Mouse (Mus musculus): ENCODE data around the gene Ptchd4. TPM values are rescaled to one million over a fixed set of nuclear protein-coding genes. Genes with fewer than 3 reads are reported as not detected.

The Ptchd4 gene
- total RNA-seq (2022) = under 1 TPM in 2 of 4 experiments, not detected in 2; 0.08 to 0.18 TPM

DNA sequence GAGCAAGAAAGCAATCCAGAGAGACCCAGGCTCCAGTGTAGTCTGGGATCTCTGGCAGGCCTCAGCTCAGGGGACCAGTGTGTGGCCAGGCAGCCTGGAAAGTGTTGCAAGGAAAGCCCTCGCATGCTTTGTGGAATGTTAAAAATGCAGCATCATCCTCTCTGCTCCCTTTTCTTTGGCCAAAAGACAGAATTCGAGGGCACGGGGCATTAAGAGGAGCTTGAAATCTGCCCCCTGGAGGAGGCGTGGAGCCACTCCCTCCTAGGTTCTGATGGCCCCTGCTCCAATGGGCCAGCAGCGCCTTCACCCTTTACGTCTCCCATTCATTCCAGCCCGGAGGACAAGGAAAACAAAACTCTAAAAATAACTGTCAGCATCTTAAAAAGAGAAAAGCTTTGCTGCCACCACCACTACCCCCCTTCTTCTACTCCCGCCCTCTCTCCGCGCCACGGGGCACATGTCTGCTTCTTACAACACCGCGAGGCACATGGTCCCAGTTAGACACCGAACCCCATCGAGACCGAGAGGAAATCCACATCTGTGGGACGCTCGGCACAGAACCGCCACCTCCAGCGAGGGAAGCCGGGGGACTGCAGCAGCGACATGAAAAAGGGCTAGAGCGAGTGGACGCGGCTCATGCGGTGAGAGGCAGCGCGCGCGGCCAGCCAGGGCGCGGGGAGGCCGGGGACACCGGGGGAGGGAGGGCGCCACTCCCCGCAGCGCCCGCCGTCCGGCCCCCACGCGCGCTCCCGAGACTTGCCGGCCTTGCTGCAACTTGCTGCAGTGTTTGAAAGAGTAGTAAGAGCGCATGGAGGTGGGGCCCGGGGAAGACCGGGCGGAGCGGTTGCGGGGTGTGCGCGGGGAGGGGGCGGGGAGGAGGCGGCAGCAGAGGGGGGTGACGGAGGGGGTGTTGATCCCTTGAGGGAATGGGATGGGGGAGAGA is at the start of gene Ptchd4:
Gene Ptchd4, plus strand, starts transcription at position 279 of the 943 bp plus-strand sequence.
- DNase-seq (ENCODE audit: low spot score in 2 of 2) = no peak

DNA sequence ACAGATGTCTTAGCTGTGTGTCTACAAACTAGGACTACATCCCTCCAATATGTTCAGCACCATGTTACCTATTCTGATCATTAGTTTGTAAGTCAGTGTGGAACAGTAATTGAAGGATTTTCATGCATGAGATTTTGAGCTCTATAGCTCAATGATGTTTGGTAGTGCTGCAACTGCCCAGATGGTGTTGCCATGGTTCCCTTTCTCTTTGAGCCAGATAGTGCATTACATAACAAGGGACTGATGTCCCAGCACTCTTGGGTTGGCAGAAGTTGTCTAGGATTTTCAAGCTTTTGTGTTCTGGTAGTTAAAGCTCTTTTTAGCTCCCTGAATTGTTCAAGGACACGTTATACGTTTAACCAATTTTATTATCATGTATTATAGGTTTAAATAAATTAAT is 38.9 kb upstream of the Ptchd4 start:
- DNase-seq (ENCODE audit: low spot score in 2 of 2) = no peak

DNA sequence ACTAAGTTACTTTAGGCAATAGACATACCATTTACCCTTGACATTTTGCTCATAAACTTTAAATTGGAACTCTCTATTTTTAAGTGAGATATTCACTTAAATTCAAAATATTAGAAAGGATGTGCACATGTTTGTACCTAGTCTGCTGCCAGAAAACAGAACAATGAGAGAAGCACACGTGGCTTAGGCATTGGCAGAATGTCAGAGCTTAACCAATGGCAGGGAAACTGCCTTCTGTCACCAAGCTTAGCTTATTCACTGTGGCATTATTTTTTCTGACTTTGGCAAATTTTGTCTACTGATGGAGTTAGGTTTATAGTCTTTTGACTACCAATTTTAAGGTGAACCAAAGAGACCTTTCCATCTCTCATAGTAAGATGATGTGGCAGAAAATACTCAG is 31.4 kb upstream of the Ptchd4 start:
- DNase-seq (ENCODE audit: low spot score in 2 of 2) = no peak

DNA sequence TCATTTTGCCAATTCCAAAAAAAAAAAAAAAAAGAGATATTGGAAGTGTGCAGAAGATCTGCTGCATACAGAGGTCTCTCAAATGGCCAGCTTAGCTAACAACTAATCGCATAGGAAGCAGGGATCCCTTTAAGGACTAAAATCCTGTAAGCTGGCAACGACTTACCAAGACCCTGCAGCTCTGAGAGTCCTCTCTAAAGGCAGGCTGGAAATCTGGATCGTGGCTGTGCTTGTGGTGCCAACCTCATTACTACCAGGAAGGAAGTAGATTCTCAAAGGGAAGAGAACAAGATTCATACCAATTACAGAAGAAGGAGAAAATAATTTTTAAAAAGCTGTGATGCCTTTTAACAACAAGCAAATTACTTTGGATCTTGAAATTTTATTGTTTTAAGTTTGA is 29.5 kb upstream of the Ptchd4 start:
- no peak for DNase-seq (ENCODE audit: low spot score in 2 of 2)

DNA sequence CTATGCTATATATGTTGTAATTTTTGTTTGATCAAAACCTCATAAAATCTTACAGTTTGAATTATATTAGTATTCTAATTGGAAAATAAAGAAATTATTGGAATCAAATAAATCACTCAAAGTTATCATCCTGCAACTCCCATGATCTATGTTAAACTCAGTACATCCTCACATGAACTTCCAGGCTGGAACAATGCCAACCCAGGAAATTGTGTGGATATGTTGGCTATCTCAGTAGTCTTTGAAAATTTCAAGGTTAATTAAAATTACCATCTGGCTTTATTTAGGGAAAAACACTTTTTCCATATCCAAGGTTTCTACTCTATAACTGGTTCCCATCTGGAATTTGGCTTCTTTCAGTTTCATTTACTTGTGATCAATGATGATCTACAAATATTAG is 25.4 kb upstream of the Ptchd4 start:
- DNase-seq (ENCODE audit: low spot score in 2 of 2) = no peak

DNA sequence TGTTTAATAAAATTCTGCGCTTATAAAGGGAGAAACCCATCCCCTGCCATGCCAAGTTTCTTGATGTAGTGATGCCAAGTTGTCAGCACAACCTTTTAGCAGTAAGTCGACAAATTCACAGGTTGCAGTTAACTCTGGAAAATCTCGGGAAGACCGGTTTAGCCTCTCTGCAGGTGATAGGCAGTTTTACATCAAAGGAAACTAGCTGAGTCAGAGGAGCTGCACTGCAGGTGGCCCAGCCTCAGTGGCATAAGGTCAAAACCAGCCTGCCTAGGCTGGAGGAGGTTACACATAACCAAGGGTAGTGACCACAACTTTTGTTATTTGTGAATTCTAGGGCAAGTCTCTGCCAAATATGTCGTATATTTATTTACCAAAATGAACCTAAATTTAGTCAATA is 24.0 kb upstream of the Ptchd4 start:
- no peak for DNase-seq (ENCODE audit: low spot score in 2 of 2)

DNA sequence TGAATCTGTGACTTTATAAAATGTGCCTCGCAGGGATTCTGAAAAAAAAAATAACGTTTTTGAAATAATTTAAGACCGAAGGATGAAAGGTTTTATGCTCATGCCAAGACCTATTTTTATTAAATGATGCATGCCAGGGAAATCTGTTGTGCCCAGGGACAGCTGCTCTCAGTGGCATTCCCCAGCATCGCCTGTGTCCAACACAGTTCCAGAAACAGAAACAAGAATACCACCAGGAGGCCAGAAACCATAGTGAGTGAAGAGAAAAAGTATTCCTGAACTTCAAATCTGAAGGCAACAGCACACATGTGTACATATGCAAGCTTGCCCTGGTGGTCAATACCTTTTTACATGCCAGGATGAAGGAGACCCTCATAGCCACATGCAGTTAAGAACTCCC is 17.8 kb upstream of the Ptchd4 start:
- DNase-seq (ENCODE audit: low spot score in 2 of 2) = no peak

DNA sequence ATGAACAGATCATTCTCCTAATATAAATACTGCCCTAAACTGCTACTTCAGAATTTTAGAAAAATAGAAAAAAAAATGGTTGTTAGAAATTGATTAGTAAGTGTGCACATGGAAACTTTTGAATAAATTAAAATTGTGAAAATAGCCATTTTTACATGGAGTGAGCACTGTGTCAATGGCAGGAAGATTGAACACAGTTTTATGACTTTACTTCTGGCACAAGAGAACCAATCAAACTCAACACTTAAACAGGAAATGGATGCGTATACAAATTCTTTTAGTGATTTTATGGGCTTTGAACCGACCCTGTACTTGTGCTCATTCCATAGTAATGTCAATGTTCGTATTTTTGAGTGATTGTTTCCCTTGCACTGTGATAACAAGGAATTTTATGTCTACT is 16.1 kb upstream of the Ptchd4 start:
- no peak for DNase-seq (ENCODE audit: low spot score in 2 of 2)

DNA sequence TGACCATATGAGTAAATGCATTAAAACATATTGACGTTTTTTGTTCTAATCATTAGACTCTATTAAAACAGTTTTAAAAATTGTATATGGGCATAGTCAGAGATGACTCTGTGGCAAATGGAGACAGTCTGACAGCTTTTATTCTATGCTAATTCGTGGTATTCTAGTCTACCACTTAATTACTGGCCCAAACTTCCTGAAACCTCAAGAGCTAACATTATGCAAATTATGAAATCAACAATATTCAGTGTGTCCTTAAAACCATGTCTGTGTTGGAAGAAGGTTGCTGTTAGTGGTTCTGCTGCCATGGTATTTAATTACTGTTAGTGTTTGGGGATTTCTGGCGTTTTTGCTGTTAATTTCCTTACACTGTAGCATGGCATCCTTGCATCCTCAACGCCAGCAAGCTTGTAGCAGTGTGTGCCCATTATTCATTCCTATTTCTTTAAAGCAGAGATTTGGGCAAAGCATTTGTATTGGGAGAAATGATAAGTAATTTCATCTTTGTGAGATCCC is 12.6 kb upstream of the Ptchd4 start:
- no peak for DNase-seq (ENCODE audit: low spot score in 2 of 2)

DNA sequence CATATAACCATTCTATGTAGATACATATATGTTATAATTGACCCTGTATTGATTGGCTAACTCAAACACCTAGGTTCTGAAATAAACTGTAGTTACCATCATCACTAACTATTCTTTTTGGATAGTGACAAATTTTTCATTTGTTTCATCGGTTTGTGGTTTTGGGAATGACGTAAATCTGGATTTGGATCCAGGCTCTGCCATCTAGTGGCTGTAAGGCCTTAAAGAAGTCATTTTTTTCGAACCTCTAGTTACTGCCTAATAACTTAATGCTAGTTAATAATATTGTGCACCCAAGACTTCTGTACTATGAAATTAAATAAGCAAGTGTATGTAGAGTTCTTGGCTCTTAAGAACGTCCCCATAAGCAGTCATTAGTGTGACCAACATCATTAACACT is 11.5 kb upstream of the Ptchd4 start:
- DNase-seq (ENCODE audit: low spot score in 2 of 2) = no peak

DNA sequence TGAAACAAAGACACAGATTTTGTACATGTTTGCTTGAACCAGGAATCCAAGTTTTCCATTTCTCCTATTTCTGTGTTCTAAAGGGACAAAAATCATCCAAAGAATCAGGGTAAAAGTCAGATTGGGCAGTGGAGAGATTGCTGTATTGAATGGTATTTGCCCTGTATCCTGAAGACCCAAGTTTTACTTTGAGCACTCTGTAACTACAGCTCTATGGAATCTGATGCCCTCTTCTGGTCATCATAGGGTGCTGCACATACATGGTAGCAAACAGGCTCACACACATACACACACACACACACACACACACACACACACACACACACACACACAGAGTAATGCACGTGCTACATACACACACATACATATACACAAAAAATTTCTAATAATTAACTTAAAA is 8.7 kb upstream of the Ptchd4 start:
- no peak for DNase-seq (ENCODE audit: low spot score in 2 of 2)

DNA sequence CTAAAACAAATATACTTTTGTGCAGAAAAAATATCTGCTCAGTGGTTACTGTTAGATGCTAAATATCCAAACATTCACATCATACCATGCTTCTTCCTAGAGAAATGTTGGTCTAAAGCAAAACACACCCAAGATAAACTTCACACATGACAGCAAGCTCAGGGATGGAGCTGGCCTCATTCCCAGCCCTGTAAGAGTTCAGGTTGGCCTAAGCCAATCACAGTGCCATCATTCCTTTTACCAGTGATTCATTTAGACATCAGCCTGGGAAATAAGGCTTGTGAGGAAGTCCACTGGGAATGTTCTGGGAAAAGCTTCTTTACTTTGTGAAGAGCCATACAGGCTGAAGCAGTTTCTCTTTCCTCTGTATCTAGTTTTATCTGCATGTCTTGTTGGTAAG is 5.6 kb upstream of the Ptchd4 start:
- DNase-seq (ENCODE audit: low spot score in 2 of 2) = no peak

DNA sequence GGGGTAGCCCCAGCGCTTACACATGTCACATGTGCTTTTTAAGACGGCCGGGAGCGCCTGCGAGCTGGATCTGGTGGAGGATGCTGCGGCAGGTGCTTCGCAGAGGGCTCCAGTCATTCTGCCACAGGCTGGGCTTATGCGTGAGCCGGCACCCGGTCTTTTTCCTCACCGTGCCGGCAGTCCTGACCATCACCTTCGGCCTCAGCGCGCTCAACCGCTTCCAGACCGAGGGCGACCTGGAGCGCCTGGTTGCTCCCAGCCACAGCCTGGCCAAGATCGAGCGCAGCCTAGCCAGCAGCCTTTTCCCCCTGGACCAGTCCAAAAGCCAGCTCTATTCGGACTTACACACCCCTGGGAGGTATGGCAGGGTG is 850 bp downstream of the Ptchd4 start:
- DNase-seq (ENCODE audit: low spot score in 2 of 2) = no peak

DNA sequence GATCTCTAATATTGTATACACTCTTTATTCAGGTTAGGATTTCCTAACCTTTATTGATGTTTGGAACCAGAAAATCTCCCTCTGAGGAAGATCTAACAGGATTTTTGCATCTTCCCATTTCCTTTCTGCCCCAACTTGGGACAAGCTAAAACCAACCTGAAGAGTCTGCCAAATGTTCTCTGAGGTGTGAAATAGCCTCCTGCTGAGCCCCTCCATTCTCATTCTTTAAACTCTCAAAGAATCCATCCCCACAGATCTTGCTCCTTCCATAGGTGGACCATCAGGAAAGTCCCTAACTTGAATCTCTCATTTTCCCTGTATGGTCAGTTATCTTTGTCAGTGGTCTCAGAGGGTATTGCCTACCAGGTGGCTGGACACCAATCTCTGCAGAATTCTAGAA is 20.0 kb downstream of the Ptchd4 start:
- no peak for DNase-seq (ENCODE audit: low spot score in 2 of 2)

DNA sequence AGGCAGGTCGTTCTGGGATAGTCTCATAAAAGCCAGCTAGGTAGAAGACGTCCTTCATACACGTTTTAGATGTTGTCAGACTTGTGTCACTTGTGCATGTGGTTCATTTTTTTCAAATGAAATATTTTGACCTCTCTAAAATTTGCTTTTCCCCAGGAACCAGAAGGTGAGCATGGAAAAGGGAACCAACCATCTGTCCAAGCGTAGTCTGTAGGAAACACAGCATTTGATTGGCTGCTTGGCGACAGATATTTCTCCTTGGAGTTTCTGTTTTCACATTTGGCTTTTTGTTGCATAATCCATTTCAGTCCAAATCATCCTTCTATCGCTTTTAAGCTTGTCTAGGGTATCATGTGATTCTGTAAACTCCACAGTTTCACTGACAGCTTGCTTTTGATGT is 20.8 kb downstream of the Ptchd4 start:
- no peak for DNase-seq (ENCODE audit: low spot score in 2 of 2)

DNA sequence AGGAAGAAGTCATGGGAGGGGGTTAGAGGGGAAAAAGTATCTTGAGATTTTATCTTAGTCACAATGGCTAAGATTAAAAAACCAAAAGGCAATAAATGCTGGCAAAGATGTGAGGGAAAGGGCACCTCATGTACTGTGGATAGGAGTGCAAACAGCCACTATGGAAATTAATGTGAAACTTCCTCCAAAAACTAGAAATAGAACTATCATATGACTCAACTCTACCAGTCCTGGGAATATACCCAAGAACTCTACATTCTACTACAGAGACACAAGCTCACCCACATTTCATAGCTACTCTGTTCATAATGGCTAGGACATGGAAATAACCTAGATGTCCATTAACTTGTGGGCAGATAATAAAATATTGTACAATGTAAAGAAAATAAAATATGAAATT is 30.3 kb downstream of the Ptchd4 start:
- no peak for DNase-seq (ENCODE audit: low spot score in 2 of 2)

DNA sequence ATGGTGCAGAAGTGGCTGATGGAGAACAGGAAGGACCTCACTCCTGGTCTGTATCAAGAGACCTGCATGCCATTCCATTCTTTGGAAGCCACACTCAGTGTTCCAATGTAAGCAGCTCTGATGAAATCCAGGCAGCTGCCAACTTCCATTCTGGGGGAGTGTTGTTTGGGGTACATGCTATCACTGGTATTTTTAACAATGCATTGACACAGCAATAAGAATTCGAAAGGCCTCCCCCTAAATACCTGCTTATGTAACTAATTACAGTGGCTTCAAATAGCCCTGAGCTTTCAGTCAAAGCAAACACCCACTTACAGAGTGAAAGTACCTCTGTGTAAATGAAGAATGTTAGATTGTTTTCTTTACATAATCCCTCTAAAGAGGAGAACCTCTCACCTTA is 42.7 kb downstream of the Ptchd4 start:
- no peak for DNase-seq (ENCODE audit: low spot score in 2 of 2)

DNA sequence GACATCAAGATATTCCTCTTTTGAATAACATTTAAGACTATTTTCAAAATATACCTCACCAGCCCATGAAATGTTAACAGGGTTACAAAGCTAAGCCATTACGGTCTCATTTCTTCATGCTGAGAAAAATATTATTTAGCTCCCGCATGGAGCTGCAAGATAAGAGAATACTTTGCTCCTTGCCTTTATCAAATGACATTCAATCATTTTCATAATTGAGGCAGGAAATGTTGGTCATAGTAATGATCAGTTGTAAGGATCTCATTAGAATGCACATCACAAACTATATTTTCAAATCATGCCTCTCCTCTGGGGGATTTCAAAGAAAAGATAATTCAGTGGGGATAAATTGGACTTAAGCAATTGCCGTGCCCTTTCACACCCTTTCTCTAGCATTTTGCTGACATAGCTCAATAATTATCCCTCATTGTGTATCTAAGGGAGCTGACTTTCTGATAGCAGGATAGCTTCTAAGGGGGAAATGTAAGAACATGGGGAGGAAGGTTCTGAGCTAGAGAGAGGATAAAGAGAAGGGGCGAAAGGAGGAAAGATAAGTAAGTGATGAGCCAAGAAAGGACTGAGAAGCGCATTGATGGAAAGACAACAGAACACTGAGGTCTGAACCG is 47.5 kb downstream of the Ptchd4 start:
- no peak for DNase-seq (ENCODE audit: low spot score in 2 of 2)

DNA sequence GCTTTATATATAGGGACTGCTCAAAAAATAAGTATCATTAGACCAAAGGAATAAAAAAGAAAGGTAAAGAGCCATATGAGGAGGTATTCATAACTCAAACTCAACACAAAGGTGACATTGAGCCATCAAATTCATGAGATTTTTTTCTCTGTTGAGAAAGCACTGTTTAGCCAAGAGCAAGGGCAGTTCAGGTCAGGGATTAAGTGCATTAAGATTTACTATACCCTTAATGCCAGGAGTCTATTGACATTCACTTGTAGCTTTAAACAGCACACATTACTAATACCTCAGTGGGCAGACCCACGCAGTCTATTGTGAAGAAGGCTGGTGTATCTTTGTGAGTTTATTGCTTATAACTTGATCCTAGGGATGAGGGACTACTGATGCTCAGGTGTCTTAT is 49.0 kb downstream of the Ptchd4 start:
- no peak for DNase-seq (ENCODE audit: low spot score in 2 of 2)

DNA sequence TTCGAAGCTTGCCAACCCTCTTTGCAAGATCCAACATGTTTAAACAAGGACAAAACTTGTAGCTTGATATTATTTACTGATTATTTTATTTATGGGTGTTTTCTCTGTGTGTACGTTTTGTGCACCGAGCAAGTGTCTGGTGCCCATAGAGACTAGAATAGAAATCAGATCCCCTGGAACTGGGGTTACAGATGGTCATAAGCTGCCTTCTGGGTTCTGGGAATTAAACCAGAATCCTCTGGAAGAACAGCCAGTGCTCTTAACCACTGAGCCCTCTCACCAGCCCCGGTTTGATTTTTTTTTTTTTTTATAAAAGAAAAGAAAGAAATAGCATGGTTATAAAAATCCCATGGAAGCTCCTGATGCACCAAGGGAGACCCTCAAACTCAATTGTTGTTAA is 59.1 kb downstream of the Ptchd4 start:
- no peak for DNase-seq (ENCODE audit: low spot score in 2 of 2)

DNA sequence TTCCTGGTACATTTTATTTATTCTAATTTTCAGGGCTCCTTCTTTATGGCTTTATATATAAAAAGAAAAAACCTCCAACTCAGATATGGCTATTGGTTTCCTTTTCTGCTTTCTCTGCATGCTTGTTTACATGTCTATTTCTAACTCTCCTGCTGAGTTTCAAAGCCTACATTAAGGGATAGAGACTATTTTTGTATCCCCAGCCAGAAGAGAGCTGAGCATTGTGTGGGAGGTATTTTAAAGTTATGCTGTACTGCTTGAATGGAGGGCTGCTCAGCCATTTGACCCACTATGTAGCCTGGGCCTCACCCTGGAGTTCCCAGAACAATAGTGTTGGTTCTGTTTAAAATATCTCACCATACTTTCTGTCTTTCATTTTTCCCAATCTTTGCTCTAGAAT is 77.3 kb downstream of the Ptchd4 start:
- DNase-seq (ENCODE audit: low spot score in 2 of 2) = no peak

DNA sequence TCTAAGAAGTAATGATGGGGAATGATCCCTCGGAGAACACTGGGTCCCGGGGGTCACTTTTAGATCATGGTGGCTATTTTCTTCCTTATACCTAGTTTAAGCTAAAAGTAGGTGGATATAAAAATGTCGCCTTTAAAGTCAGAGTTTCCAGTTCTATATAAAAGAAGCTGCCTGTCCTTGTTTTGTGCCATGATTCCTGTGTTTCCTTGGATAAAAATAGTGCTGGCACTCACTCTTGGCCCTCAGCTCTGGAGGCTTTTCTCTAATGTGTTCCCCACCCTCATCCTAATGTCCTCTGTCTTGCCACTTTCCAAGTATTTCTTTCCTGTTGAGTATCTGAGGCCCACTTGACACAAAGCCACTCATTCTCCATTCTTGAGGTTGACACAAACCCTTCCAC is 79.6 kb downstream of the Ptchd4 start:
- DNase-seq (ENCODE audit: low spot score in 2 of 2) = no peak

DNA sequence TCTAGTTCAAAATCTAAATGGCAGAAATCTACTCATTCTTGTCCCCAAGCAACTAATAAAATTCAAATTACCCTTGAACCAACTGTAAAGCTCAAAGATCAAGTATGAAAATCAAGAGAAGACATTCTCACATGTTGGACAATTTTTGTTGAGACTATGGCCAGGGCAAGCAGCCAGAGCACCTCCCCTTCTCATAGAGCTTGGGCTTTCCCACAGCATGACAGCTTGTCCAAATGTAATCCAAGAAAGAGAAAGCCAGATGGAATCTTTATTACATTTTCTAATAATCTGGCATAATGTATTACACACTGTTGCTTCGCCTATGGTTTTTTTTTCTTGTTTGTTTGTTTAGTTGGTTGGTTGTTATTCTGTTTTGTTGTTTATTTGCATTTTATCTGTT is 102.7 kb downstream of the Ptchd4 start:
- DNase-seq (ENCODE audit: low spot score in 2 of 2) = no peak

Measured in gastrocnemius, adult 8-10 months (tissue).